Mouse (Mus musculus) E14TG2a.4 (cell line): ENCODE measurements at regions not wholly inside any gene's neighbourhood (a gene's known extent, or its start where the extent isn't known, plus 50 kb on each side); places are given as distances from the start of the nearest gene placed in this dataset.
"Not testable (repeated sequence)": the region's sequence is repeated elsewhere in the genome, so short reads cannot be mapped to it uniquely, and the experiment has no call there.

Experiments used
- CTCF ChIP-seq: conservative IDR thresholded peaks from 2 replicates; pipeline ENCODE4 v1.5.1; 2014; ENCODE audit warnings: low read length
- NANOG ChIP-seq: IDR thresholded peaks from 2 replicates; pipeline ENCODE4 v1.6.1; 2014; ENCODE audit warnings: borderline replicate concordance, low read length, mixed read lengths
- POU5F1 ChIP-seq: IDR thresholded peaks from 2 replicates; pipeline ENCODE4 v1.6.1; 2014; ENCODE audit warnings: low read length, borderline replicate concordance

DNA sequence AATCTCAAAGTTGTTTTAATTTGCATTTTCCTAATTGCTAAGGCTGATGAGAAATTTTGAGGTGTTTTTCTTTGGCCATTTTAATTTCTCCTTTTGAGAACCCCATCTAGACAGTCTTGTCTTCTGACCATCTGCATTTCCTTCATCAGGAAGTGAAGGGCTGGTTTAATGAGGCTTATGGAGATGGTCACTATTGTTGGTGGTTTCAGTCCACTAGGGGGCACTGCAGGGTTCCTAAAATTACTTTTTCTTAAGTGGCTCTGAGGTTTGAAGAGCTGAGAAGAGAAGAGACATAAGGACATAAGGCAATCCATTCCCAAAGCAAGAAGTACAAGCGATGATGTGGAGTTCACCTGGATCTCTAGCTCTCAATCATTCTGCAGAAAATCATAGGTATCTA is 494.4 kb upstream of the Olfr1507 start:
- not testable (repeated sequence) for TF ChIP-seq CTCF, NANOG, POU5F1
